Mouse (Mus musculus): ENCODE measurements around the gene Fam43a.
A peak's percentile ranks its signal among the peaks of the same experiment; 100 is the strongest.

- peak; percentile 47 for TF ChIP-seq CTCF (IDR thresholded peaks at IDR 0.05; ENCODE audit: low read depth)
- 0 out of 2 replicates have a peak, but pooled peaks have one; percentile 10 for TF ChIP-seq EP300 (IDR thresholded peaks at IDR 0.05; ENCODE audit: low read depth)
These were observed at the start of gene Fam43a for GRCm38 (mm10) chr16:30599491-30600268.
